Mouse (Mus musculus) liver, embryonic 11.5 days (tissue): ENCODE results near the gene Epor. TPM values are rescaled to one million over a fixed set of nuclear protein-coding genes. Genes with fewer than 3 reads are reported as not detected.
A peak's percentile ranks its signal among the peaks of the same experiment; 100 is the strongest.

Experiments
- ATAC-seq: fragments of 200-750 bp; cut with Nextera tagmentation; replicated peaks from 2 replicates; pipeline ENCODE4 v1.8.0; 2017; ENCODE audit warnings: moderate number of reproducible peaks, mild to moderate bottlenecking, moderate TSS enrichment, moderate library complexity; ENCODE audit not compliant: low FRiP score
- DNase-seq: peaks from one replicate; pipeline ENCODE4 v3.0.0-alpha.2; 2017; ENCODE audit warnings: low spot score
- H3K27ac ChIP-seq: fragments of 300-500 bp; sonication (generic); 2 replicates; pipeline ENCODE4 v1.5.1; 2014; ENCODE audit warnings: mild to moderate bottlenecking, low read depth, low read length, control low read depth
- H3K27me3 ChIP-seq: fragments of 300-500 bp; sonication (generic); replicated peaks from 2 replicates; pipeline ENCODE4 v1.6.1; 2014; ENCODE audit warnings: low read length, mixed read lengths; ENCODE audit not compliant: control insufficient read depth, insufficient read depth
- H3K36me3 ChIP-seq: fragments of 300-500 bp; sonication (generic); 2 replicates; pipeline ENCODE4 v1.6.1; 2014; ENCODE audit warnings: mild to moderate bottlenecking, low read length, moderate library complexity, mixed read lengths; ENCODE audit not compliant: control insufficient read depth, insufficient read depth
- H3K4me1 ChIP-seq: fragments of 300-500 bp; sonication (generic); replicated peaks from 2 replicates; pipeline ENCODE4 v1.6.1; 2014; ENCODE audit warnings: low read length, mixed read lengths; ENCODE audit not compliant: control insufficient read depth, insufficient read depth
- H3K4me2 ChIP-seq: fragments of 300-500 bp; sonication (generic); 2 replicates; pipeline ENCODE4 v1.6.1; 2014; ENCODE audit warnings: mild to moderate bottlenecking, control low read depth, moderate library complexity
- H3K4me3 ChIP-seq: fragments of 300-500 bp; sonication (generic); 2 replicates; pipeline ENCODE4 v1.5.1; 2014; ENCODE audit warnings: low read depth, low read length, control low read depth
- H3K9ac ChIP-seq: fragments of 300-500 bp; sonication (generic); 2 replicates; pipeline ENCODE4 v1.6.1; 2014; ENCODE audit warnings: low read depth, low read length, control low read depth
- H3K9me3 ChIP-seq: fragments of 300-500 bp; sonication (generic); 2 replicates; pipeline ENCODE4 v1.6.1; 2016; ENCODE audit warnings: low read length, inconsistent platforms, mixed read lengths; ENCODE audit not compliant: control insufficient read depth
- WGBS: fragments of 180-500 bp; shearing (Covaris S2); extraction: QIAGEN DNeasy Blood & Tissue Kit; methylation state at CpG from one replicate; pipeline ENCODE4 v1.1.7; 2014; 5-methylcytosine and 5-hydroxymethylcytosine counted together
- polyA plus RNA-seq: library from polyadenylated mRNA; unstranded; fragments of >200 nt; fragmentation: Nextera tagmentation; extraction: Ambion mirVana; gene quantifications from 2 replicates; pipeline ENCODE4 v1.2.1, GENCODE M21; 2014

The Epor gene
- polyA plus RNA-seq, 1 experiment from 2014 or later = 131 TPM

DNA sequence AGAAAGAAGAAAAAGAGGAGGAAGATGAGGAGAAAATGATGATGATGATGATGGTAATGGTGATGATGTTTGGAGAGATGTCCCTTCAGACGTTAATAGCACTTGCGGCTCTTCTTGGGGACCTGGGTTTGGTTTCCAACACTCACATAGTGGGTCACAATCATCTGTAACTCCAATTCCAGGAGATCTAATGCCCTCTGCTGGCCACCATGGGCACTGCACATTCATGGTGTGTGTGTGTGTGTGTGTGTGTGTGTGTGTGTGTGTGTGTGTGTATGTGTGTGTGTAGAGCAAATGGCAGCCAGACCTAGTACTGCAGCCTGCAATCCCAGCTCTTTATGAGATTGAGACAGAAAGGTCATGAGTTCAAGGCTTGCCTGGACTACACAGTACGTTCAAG, 11.3 kb downstream of the Epor start:
- H3K4me2 ChIP-seq = no peak overlapping the region
- peaks cover 10% of the 10 kb centered on the region for H3K27me3 ChIP-seq
- DNase-seq (no peak), ATAC-seq (no peak)
- no peak overlapping the region for H3K27ac ChIP-seq
- no peak overlapping the region for H3K4me3 ChIP-seq
- peaks cover 13% of the 10 kb centered on the region for H3K4me1 ChIP-seq
- H3K9ac ChIP-seq = no peak overlapping the region
- 82% methylated on average over 3 of the region's 3 CpGs for WGBS
- H3K36me3 ChIP-seq = no peaks in the 10 kb centered on the region
- no peaks in the 10 kb centered on the region for H3K9me3 ChIP-seq

DNA sequence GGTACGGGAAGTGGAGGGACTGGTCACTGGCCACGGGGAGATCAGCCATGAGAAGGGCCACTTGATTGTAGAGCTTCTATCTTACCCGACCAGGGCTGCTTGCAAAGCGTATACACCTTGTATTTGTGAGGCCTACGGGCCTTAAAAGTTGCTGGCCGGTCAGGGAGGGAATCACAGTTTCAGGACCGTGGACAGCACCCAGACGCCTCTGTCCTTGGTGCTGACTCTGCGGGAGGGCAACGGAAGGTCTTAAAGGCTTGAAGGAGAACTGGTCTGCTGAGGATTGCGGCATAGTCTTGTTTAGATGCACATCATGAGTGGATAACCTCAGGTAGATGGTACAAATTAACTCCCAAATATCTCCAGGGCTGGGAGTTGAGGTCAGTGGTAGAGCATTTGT, 13.0 kb downstream of the Epor start:
- Histone ChIP-seq H3K9ac (no peak overlapping the region), H3K36me3 (no peaks in the 10 kb centered on the region), H3K27ac (no peak overlapping the region), H3K4me1 (peaks cover 13% of the 10 kb centered on the region), H3K4me2 (no peak overlapping the region), H3K9me3 (no peaks in the 10 kb centered on the region), H3K4me3 (no peak overlapping the region), H3K27me3 (peaks cover 13% of the 10 kb centered on the region)
- WGBS = 14% methylated on average over 11 of the region's 11 CpGs
- no peak for ATAC-seq
- DNase-seq = peak; percentile 79

DNA sequence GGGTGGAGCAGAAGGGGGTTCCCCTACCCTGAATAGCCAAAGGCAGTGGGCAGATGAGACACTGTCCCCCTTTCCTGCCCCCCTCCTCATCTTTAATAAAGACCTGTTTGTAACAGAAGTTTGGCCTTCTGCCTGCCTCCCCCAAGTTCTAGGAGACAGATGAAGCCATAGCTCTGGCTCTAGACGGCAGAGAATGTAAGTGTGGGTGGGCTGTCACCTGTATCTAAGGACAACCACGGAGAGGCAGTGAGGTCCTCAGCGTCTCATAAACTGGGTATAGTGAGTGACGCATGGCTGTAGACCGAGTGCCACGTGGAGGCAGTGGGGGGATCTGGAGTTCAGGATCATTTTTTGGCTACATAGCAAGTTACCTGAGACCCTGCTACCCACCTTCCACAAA, 14.5 kb downstream of the Epor start:
- H3K36me3 ChIP-seq = no peaks in the 10 kb centered on the region
- DNase-seq (no peak), ATAC-seq (no peak)
- 58% methylated on average over 6 of the region's 6 CpGs for WGBS
- peaks cover 16% of the 10 kb centered on the region for H3K27me3 ChIP-seq
- H3K4me2 ChIP-seq = no peak overlapping the region
- H3K9me3 ChIP-seq = no peaks in the 10 kb centered on the region
- H3K9ac ChIP-seq = no peak overlapping the region
- H3K4me3 ChIP-seq = no peak overlapping the region
- H3K27ac ChIP-seq = no peak overlapping the region
- peaks cover 13% of the 10 kb centered on the region for H3K4me1 ChIP-seq

DNA sequence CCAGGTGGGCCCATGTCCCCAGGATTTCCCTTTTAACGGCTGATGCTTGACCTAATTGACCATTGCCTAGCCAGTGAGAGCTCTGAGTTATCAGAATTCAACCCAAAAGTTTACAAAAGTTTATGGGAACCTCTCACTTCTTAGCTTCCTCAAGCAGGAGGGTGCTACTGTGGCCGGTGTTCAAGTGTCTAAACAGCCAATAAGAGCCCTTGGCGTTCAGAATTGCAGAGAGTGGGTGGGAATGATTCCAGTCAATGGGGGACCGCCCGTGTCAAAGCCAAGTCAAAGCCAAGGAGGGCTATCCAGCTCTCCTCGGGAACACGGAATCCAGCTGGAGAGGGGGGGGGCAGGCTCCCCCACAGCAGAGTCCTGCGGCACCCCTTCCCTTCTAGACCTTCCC, 15.2 kb downstream of the Epor start:
- Histone ChIP-seq H3K9me3 (no peaks in the 10 kb centered on the region), H3K27me3 (peaks cover 21% of the 10 kb centered on the region), H3K4me1 (peaks cover 13% of the 10 kb centered on the region), H3K4me3 (no peak overlapping the region), H3K4me2 (peak overlapping the region; percentile 64), H3K9ac (no peak overlapping the region), H3K27ac (no peak overlapping the region), H3K36me3 (no peaks in the 10 kb centered on the region)
- ATAC-seq (no peak), DNase-seq (no peak)
- 44% methylated on average over 8 of the region's 8 CpGs for WGBS

DNA sequence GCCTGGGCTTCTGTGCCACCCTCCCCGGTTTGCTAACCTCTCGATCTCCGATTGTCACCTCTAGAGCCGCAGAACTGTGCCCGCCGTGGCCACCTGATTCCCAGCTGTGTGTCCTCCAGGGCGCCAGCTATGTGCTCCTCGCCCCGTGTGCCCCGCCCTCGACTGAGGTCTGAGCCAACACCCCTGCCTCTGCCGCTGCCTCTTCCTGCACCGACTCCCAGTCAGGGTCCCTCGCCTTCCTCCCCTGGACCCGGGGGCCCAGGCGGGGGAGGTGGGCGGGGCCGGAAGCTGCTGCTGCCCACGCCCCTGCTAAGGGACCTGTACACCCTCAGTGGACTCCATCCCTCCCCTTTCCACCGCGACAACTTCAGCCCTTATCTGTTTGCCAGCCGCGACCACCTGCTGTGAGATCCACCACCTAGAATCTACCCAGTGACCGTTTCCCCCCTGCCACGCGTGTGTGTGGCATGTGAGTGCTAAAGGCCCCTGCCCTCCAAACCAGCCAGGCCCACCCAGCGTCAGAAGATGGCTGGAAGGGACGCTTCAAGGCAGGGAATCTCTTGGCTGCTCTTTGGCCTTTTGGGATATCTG, 15.7 kb downstream of the Epor start:
- Histone ChIP-seq H3K4me3 (peak overlapping the region; percentile 26; the same call in 1 of the 2 replicates), H3K27me3 (peaks cover 21% of the 10 kb centered on the region), H3K36me3 (no peaks in the 10 kb centered on the region), H3K9ac (no peak overlapping the region), H3K4me2 (peak overlapping the region; percentile 64), H3K4me1 (peaks cover 13% of the 10 kb centered on the region), H3K9me3 (no peaks in the 10 kb centered on the region), H3K27ac (no peak overlapping the region)
- DNase-seq (peak; percentile 61), ATAC-seq (peak; percentile 62)
- WGBS = 5% methylated on average over 26 of the region's 28 CpGs

DNA sequence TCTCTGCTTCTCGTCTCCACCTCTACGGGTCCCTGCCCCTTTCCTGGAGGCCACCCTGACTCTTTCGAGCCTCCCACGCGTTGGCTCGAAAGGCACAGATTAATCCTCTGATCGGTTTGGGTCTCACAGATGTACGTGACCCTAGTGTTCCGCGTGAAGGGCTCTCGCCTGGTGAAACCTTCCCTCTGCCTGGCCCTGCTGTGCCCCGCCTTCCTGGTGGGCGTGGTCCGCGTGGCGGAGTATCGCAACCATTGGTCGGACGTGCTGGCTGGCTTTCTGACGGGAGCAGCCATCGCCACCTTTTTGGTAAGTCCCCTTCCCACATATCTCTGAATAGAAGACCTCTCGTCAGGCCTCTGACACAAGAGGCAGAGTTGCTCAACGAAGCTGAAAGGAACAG, 19.0 kb downstream of the Epor start:
- Histone ChIP-seq H3K9me3 (no peaks in the 10 kb centered on the region), H3K4me3 (no peak overlapping the region), H3K4me2 (peak overlapping the region; percentile 43), H3K36me3 (no peaks in the 10 kb centered on the region), H3K4me1 (peaks cover 13% of the 10 kb centered on the region), H3K27me3 (peaks cover 20% of the 10 kb centered on the region), H3K27ac (no peak overlapping the region), H3K9ac (no peak overlapping the region)
- DNase-seq (no peak), ATAC-seq (no peak)
- 17% methylated on average over 23 of the region's 23 CpGs for WGBS

DNA sequence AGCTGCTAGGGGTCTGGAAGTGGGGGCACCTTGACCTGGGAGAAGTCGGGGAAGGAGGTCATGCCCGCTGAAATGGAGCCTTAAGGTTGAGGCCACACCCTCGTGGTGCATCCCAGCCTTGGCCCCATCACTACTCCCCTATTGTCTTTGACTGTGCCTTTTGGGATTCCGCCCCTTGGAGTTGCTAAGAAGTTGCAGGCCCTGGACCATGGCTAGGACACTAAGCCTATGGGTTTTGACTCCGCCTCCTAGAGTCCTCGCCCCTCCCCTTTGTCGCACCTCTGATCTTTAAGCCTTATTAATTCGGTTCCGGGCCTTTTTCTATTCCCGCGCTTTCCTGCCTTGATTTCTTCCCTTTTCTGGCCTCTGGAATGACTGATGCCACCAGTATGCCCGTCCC, 19.7 kb downstream of the Epor start:
- H3K27ac ChIP-seq = no peak overlapping the region
- ATAC-seq (no peak), DNase-seq (no peak)

DNA sequence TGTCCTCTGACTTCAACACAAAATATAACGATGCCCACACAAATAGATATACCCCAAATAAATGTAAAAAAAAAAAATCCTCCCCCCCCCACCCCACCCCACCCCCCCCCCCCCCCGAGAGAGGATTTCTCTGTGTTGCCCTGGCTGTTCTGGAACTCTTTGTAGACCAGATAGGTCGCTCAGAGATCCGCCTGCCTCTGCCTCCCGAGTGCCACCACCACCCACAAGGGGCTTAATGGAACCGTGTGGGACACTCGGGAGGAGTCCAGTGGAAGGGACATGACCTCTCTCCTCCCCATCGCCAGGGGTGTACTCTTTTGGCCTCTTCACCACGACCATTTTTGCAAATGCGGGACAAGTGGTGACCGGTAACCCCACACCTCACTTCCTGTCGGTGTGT, 20.3 kb downstream of the Epor start:
- peaks cover 16% of the 10 kb centered on the region for H3K27me3 ChIP-seq

More for the DNA sequence above, 19.7 kb downstream of the Epor start:
- Histone ChIP-seq H3K4me1 (peaks cover 13% of the 10 kb centered on the region), H3K9ac (no peak overlapping the region), H3K36me3 (no peaks in the 10 kb centered on the region), H3K9me3 (no peaks in the 10 kb centered on the region), H3K27me3 (peaks cover 19% of the 10 kb centered on the region), H3K4me2 (no peak overlapping the region), H3K4me3 (no peak overlapping the region)
- WGBS = 38% methylated on average over 12 of the region's 12 CpGs

DNA sequence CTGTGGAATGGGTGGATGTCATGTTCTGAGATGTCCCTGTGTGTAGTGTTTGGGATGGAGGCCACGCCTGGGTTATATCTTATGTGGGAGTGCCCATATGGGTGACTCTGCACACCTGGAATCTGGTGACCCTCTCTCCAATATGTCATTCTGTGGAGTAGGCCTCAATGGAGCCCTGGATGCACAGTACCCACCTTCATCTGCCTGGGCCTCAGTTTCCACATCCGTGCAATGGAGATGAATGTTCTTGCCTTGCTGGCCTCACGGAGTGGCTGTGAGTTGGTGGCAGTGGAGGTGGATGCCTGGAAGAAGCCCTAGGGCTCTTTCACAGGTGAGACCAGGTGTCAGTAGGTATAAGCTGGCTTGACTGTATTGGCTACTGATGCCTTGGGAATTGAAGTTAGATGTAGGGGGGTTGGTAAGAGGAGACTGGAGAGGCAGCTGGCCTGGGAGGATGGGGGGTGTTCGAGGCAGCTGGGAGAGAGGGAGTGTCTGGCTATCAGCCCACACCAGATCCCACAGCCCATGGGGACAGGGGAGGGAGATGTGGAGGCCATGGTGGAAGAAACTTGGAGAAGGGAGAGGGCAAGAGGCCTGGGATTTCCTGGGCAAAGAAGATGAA, 25.0 kb downstream of the Epor start:
- Histone ChIP-seq H3K27me3 (peaks cover under 1% of the 10 kb centered on the region; the same call in 1 of the 2 replicates), H3K4me1 (peaks cover 10% of the 10 kb centered on the region), H3K27ac (no peak overlapping the region), H3K4me3 (no peak overlapping the region), H3K9ac (no peak overlapping the region), H3K4me2 (no peak overlapping the region), H3K9me3 (no peaks in the 10 kb centered on the region), H3K36me3 (no peaks in the 10 kb centered on the region)
- ATAC-seq = no peak
- DNase-seq = no peak
- WGBS = 77% methylated on average over 4 of the region's 4 CpGs

More for the DNA sequence above, 20.3 kb downstream of the Epor start:
- Histone ChIP-seq H3K9me3 (no peaks in the 10 kb centered on the region), H3K4me1 (peaks cover 13% of the 10 kb centered on the region), H3K4me3 (no peak overlapping the region), H3K36me3 (no peaks in the 10 kb centered on the region), H3K27ac (no peak overlapping the region), H3K4me2 (no peak overlapping the region), H3K9ac (no peak overlapping the region)
- 66% methylated on average over 12 of the region's 12 CpGs for WGBS
- DNase-seq (no peak), ATAC-seq (no peak)
